Mouse (Mus musculus) heart, adult 2 months (tissue): ENCODE measurements around the gene Add2. TPM values are rescaled to one million over a fixed set of nuclear protein-coding genes. Genes with fewer than 3 reads are reported as not detected.
A peak's percentile ranks its signal among the peaks of the same experiment; 100 is the strongest.

Experiments used
- DNase-seq, 2 experiments: peaks; one replicate each; pipeline ENCODE4 v3.0.0; 2021
- H3K27ac ChIP-seq: fragments of 200-600 bp; 2 replicates; pipeline ENCODE4 v1.8.1; 2022
- H3K27me3 ChIP-seq: fragments of 200-500 bp; 2 replicates; pipeline ENCODE4 v1.6.1; 2012; ENCODE audit warnings: mild to moderate bottlenecking, low read length, inconsistent platforms, mixed read lengths; ENCODE audit not compliant: control insufficient read depth, insufficient read depth
- H3K36me3 ChIP-seq: fragments of 200-500 bp; 2 replicates; pipeline ENCODE4 v1.6.1; 2012; ENCODE audit warnings: low read length, inconsistent platforms; ENCODE audit not compliant: control insufficient read depth, insufficient read depth
- H3K4me1 ChIP-seq: fragments of 200-500 bp; 2 replicates; pipeline ENCODE4 v1.6.1; 2011; ENCODE audit warnings: low read length; ENCODE audit not compliant: control insufficient read depth, insufficient read depth
- H3K4me3 ChIP-seq: fragments of 200-600 bp; 2 replicates; pipeline ENCODE4 v1.8.1; 2022
- H3K79me2 ChIP-seq: fragments of 200-500 bp; replicated peaks from 2 replicates; pipeline ENCODE4 v1.6.1; 2012; ENCODE audit warnings: mild to moderate bottlenecking, inconsistent platforms, low read length, moderate library complexity, mixed read lengths; ENCODE audit not compliant: control insufficient read depth, insufficient read depth
- H3K9ac ChIP-seq: fragments of 200-500 bp; 2 replicates; pipeline ENCODE4 v1.6.1; 2012; ENCODE audit warnings: low read depth, mild to moderate bottlenecking, control low read depth, inconsistent platforms, low read length, mixed read lengths
- CTCF ChIP-seq: fragments of 200-600 bp; IDR thresholded peaks from 2 replicates; pipeline ENCODE4 v1.8.1; 2022; ENCODE audit warnings: antibody characterized with exemption, mild to moderate bottlenecking, moderate library complexity
- EP300 ChIP-seq: fragments of 200-500 bp; IDR thresholded peaks from 2 replicates; pipeline ENCODE4 v1.6.1; 2011; ENCODE audit warnings: low read depth, low read length, control low read depth; ENCODE audit not compliant: insufficient read depth
- POLR2A ChIP-seq: fragments of 200-500 bp; IDR thresholded peaks from 2 replicates; pipeline ENCODE4 v1.6.1; 2011; ENCODE audit warnings: mild to moderate bottlenecking, low read depth, low read length, control low read depth; ENCODE audit not compliant: insufficient read depth
- WGBS: fragments of 180-500 bp; shearing (Covaris S2); methylation state at CpG from one replicate; pipeline ENCODE4 v1.1.7; 2018; 5-methylcytosine and 5-hydroxymethylcytosine counted together
- intact Hi-C: fragments of 180-260 bp; cut with DNase I; formaldehyde crosslinking; loops from one replicate; pipeline ENCODE4 v1.15.1; 2025
- polyA plus RNA-seq: library from polyadenylated mRNA; depleted of rRNA; stranded (reverse); fragments of >200 nt; gene quantifications from 2 replicates; pipeline ENCODE4 v1.2.3, GENCODE M21; 2012
- total RNA-seq, 2 experiments: library from RNA; stranded (reverse); gene quantifications; 2 replicates each; pipeline ENCODE4 v1.2.3; 2021

The Add2 gene
- total and polyA plus RNA-seq, 3 experiments, result 0.16 to 0.39 (median 0.25) TPM

GRCm38 (mm10) chr6:86123057-86123456 lies 94.6 kb downstream of the Add2 start:
- DNase-seq, result no peak
- WGBS, result 88% methylated on average over 4 of the region's 4 CpGs
- Histone ChIP-seq H3K4me3 (no peak overlapping the region), H3K36me3 (no peaks in the 10 kb centered on the region), H3K9ac (no peak overlapping the region), H3K27ac (no peak overlapping the region), H3K27me3 (no peaks in the 10 kb centered on the region), H3K4me1 (no peaks in the 10 kb centered on the region), H3K79me2 (no peaks in the 10 kb centered on the region)
- intact Hi-C loops, result no loop called here
- no peak for TF ChIP-seq POLR2A
- no peak for TF ChIP-seq CTCF
- no peak for TF ChIP-seq EP300

DNA sequence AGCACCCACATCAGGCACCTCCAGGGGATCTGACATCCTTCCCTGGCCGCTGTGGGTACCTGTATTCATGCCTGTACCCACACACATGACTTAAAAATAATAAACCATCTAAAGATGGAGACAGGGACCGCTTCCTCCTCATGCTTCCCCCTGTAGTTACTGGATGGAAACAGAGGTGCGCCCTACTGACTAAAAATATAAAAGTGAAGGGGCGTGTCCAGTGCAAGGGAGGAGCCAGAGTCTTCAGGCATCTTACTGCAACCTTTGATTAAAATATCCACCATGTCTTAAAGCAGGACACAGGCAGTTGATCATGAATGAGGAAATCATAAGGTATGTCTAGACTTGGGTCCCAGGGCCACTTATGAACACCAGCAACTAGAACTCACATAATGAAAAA lies 97.3 kb downstream of the Add2 start:
- Histone ChIP-seq H3K79me2 (no peaks in the 10 kb centered on the region), H3K27ac (no peak overlapping the region), H3K27me3 (no peaks in the 10 kb centered on the region), H3K4me1 (no peaks in the 10 kb centered on the region), H3K9ac (no peak overlapping the region), H3K4me3 (no peak overlapping the region), H3K36me3 (no peaks in the 10 kb centered on the region)
- intact Hi-C loops, result loop anchor here (5.0 kb wide), 1 partner anchor 277 kb away; the partner anchor contains the start of gene Tia1
- TF ChIP-seq CTCF (no peak), POLR2A (no peak), EP300 (no peak)
- no peak for DNase-seq
- 69% methylated on average over 4 of the region's 4 CpGs for WGBS

DNA sequence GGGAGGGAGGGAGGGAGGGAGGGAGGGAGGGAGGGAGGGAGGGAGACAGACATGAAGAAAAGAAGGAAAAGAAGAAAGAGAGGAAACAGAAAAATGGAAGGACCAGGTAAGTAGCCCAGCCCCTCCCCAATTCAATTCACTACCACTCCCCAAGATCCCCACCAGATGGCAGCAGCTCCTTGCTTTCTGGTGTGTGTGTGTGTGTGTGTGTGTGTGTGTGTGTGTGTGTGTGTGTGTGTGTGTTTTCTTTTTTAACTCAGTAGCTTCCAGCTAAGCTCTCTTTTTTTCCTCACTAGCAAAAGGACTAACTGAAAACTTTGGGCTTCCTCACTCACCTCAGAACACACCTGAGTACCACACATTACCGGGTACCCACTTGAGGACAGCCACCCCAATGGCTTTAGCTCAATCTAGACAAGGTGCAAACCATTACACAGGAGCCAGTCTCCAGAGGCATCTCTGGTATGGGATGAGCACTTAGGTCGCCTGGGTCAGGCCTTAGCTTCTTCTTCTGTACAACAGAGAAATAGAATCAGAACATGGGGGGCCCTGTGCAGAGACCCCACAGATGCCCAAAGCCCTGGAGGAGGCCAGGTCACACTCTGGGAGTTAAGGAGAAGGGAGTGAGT lies 98.6 kb downstream of the Add2 start:
- Histone ChIP-seq H3K27ac (no peak overlapping the region), H3K9ac (no peak overlapping the region), H3K36me3 (no peaks in the 10 kb centered on the region), H3K79me2 (no peaks in the 10 kb centered on the region), H3K27me3 (no peaks in the 10 kb centered on the region), H3K4me3 (no peak overlapping the region), H3K4me1 (no peaks in the 10 kb centered on the region)
- TF ChIP-seq POLR2A (no peak), CTCF (peak; percentile 38)
- intact Hi-C loops, result loop anchor here (1.0 to 5.0 kb wide), 2 partner anchors 237 to 275 kb away; partner anchors contain the start of gene Tia1
- DNase-seq, result peak; percentile 5 to 28
- 48% methylated on average over 2 of the region's 2 CpGs for WGBS

GRCm38 (mm10) chr6:86128504-86128903 lies 100.0 kb downstream of the Add2 start:
- Histone ChIP-seq H3K4me1 (no peaks in the 10 kb centered on the region), H3K9ac (no peak overlapping the region), H3K27ac (no peak overlapping the region), H3K36me3 (no peaks in the 10 kb centered on the region), H3K27me3 (no peaks in the 10 kb centered on the region), H3K4me3 (no peak overlapping the region), H3K79me2 (no peaks in the 10 kb centered on the region)
- DNase-seq, result no peak
- intact Hi-C loops, result loop anchor here (5.0 kb wide), 1 partner anchor 274 kb away; the partner anchor contains the start of gene Tia1
- WGBS, result 65% methylated on average over 4 of the region's 4 CpGs
- TF ChIP-seq EP300, result no peak
- no peak for TF ChIP-seq POLR2A
- peak; percentile 59 for TF ChIP-seq CTCF

DNA sequence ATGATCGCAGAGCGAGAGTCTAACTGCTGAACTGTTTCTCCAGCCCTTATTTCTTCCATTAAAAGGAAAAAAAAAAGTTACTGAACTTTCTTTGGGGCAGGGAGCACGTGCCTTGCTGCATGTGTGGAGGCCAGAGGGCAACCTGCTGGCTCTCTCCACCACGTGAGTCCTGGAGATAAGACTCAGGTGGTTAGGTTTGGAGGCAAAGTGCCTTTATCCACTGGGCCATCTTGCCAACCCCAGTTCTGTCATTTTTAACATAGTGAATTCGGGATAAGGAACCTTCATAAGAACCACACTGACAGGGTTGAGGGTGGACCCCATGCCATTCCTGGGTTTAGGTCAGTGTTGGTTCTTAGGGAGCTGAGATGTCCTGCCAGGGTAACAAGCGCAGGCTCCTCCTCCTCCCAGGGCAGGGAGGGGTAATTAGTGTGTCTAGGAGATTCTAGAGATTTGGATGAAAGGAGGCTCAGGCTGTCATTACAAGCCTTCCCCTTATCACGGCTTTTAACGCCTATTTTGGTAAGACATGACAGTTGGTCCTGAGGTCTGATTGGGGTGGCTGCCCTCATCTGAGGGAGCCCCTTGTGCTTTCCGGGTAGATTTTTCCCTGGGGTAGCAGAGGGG lies 101.5 kb downstream of the Add2 start:
- WGBS, result 48% methylated on average over 9 of the region's 9 CpGs
- no peak for TF ChIP-seq CTCF
- TF ChIP-seq EP300, result no peak
- no peaks in the 10 kb centered on the region for H3K4me1 ChIP-seq
- H3K36me3 ChIP-seq, result no peaks in the 10 kb centered on the region
- H3K27ac ChIP-seq, result no peak overlapping the region
- H3K27me3 ChIP-seq, result no peaks in the 10 kb centered on the region
- no peak for DNase-seq
- H3K9ac ChIP-seq, result no peak overlapping the region
- no peak overlapping the region for H3K4me3 ChIP-seq
- no peaks in the 10 kb centered on the region for H3K79me2 ChIP-seq
- intact Hi-C loops, result loop anchor here (5.0 kb wide), 1 partner anchor 272 kb away; the partner anchor contains the start of gene Tia1

GRCm38 (mm10) chr6:86133882-86134281 lies 105.4 kb downstream of the Add2 start:
- Histone ChIP-seq H3K4me3 (no peak overlapping the region), H3K36me3 (no peaks in the 10 kb centered on the region), H3K27ac (no peak overlapping the region), H3K9ac (no peak overlapping the region), H3K27me3 (no peaks in the 10 kb centered on the region), H3K4me1 (no peaks in the 10 kb centered on the region), H3K79me2 (no peaks in the 10 kb centered on the region)
- intact Hi-C loops, result no loop called here
- no peak for DNase-seq
- TF ChIP-seq EP300, result no peak
- TF ChIP-seq POLR2A, result no peak
- TF ChIP-seq CTCF, result no peak
- 40% methylated on average over 1 of the region's 1 CpGs for WGBS
